Mouse (Mus musculus) monocyte, adult 2 months (primary cell): ENCODE data around the gene Calr4.

Experiments used
- DNase-seq, 2 experiments: peaks; one replicate each; pipeline ENCODE4 v3.0.0; 2022; ENCODE audit warnings: low spot score in 2 of 2, low read depth in 1 of 2

Gene Calr4

GRCm38 (mm10) chr4:109273586-109274240 lies 39.4 kb downstream of the Calr4 start:
- no peak for DNase-seq

GRCm38 (mm10) chr4:109279689-109280458 lies 45.6 kb downstream of the Calr4 start, which contains the start of gene Eps15:
TSS of gene Eps15 (plus strand) at chr4:109280268.
- DNase-seq: peak; percentile 77 to 83

GRCm38 (mm10) chr4:109280459-109281160 lies 46.3 kb downstream of the Calr4 start:
- DNase-seq: no peak

- no peak for DNase-seq
These were observed 46.9 kb downstream of the Calr4 start for GRCm38 (mm10) chr4:109281161-109281560.

GRCm38 (mm10) chr4:109281946-109282345 lies 47.7 kb downstream of the Calr4 start:
- DNase-seq: no peak

- DNase-seq: no peak
These were observed 60.3 kb downstream of the Calr4 start for GRCm38 (mm10) chr4:109294629-109295028.

- no peak for DNase-seq
These were observed 62.2 kb downstream of the Calr4 start for GRCm38 (mm10) chr4:109296510-109296909.

GRCm38 (mm10) chr4:109299136-109299535 lies 64.9 kb downstream of the Calr4 start:
- no peak for DNase-seq
